Mouse (Mus musculus) forebrain, embryonic 14.5 days (tissue): ENCODE results near the gene Klhl6. TPM values are rescaled to one million over a fixed set of nuclear protein-coding genes. Genes with fewer than 3 reads are reported as not detected.

Experiments
- ATAC-seq: fragments of 200-750 bp; cut with Nextera tagmentation; 2 replicates; pipeline ENCODE4 v1.8.0; 2017; ENCODE audit warnings: mild to moderate bottlenecking, moderate library complexity
- DNase-seq: peaks from one replicate; pipeline ENCODE4 v3.0.0-alpha.2; 2015; ENCODE audit warnings: low spot score
- H3K27ac ChIP-seq: fragments of 300-500 bp; sonication (generic); 2 replicates; pipeline ENCODE4 v1.5.1; 2014; ENCODE audit warnings: low read depth, mild to moderate bottlenecking, control low read depth, low read length, moderate library complexity
- H3K27me3 ChIP-seq: fragments of 300-500 bp; sonication (generic); replicated peaks from 2 replicates; pipeline ENCODE4 v1.6.1; 2014; ENCODE audit warnings: low read length, control low read depth, mixed read lengths; ENCODE audit not compliant: control insufficient read depth, insufficient read depth
- H3K36me3 ChIP-seq: fragments of 300-500 bp; sonication (generic); 2 replicates; pipeline ENCODE4 v1.6.1; 2014; ENCODE audit warnings: low read length, control low read depth; ENCODE audit not compliant: control insufficient read depth, insufficient read depth
- H3K4me1 ChIP-seq: fragments of 300-500 bp; sonication (generic); 2 replicates; pipeline ENCODE4 v1.6.1; 2014; ENCODE audit warnings: antibody characterized with exemption, low read length, control low read depth; ENCODE audit not compliant: control insufficient read depth, insufficient read depth
- H3K4me2 ChIP-seq: fragments of 300-500 bp; sonication (generic); 2 replicates; pipeline ENCODE4 v1.6.1; 2014; ENCODE audit warnings: mild to moderate bottlenecking, control low read depth, low read length
- H3K4me3 ChIP-seq: fragments of 300-500 bp; sonication (generic); 2 replicates; pipeline ENCODE4 v1.5.1; 2014; ENCODE audit warnings: low read depth, low read length, control low read depth
- H3K9ac ChIP-seq: fragments of 300-500 bp; sonication (generic); 2 replicates; pipeline ENCODE4 v1.6.1; 2014; ENCODE audit warnings: mild to moderate bottlenecking, low read length, control low read depth, moderate library complexity
- H3K9me3 ChIP-seq: fragments of 300-500 bp; sonication (generic); replicated peaks from 2 replicates; pipeline ENCODE4 v1.6.1; 2016; ENCODE audit warnings: low read length, control low read depth, mixed read lengths; ENCODE audit not compliant: control insufficient read depth
- WGBS: fragments of 180-500 bp; shearing (Covaris S2); extraction: QIAGEN DNeasy Blood & Tissue Kit; methylation state at CpG from one replicate; pipeline ENCODE4 v1.1.7; 2014; 5-methylcytosine and 5-hydroxymethylcytosine counted together
- polyA plus RNA-seq: library from polyadenylated mRNA; unstranded; fragments of >200 nt; fragmentation: Nextera tagmentation; extraction: Ambion mirVana; gene quantifications from 2 replicates; pipeline ENCODE4 v1.2.1, GENCODE M21; 2014

The Klhl6 gene
- polyA plus RNA-seq, 1 experiment from 2014 or later = 3.7 TPM

DNA sequence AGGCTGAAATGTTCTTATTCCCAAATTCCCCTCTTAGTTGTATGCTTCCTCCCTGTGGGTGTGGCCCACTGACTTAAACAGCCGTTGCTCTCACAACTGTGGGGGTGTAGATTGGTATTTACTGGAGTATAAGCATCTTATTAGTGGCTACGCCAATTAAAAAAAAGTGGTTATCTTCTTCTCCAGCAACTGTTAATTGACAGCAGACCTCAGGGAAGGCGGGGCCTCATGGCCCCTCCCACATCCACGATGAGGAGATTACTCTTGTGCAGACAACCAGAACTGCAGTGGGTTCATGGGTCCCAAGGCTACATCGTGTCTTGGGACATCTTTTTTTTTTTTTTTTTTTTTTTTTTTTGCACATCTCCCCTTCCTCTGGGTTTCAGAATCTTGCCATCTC lies 5.6 kb downstream of the Klhl6 start:
- DNase-seq = no peak
- 62% methylated on average over 5 of the region's 5 CpGs for WGBS
- no peak for ATAC-seq

DNA sequence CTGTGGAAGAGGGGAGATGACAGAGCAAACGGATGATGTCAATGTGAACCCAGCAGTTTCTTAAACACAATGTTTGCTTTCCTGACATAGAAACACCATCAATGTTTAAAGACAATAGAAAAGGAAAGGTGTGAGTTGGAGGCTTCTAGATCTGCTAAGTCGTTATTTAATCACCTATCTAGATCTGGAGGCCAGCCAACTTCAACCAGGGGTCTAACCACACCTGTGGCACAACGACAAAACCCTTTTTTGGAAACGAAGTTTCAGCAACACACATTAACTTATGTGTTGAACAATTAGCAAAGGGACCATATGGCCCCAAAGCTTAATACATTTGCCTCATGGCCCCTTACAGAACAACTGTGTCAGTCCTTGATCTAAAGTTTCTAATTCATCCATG lies 6.0 kb downstream of the Klhl6 start:
- Histone ChIP-seq H3K36me3 (no peaks in the 10 kb centered on the region), H3K27me3 (no peaks in the 10 kb centered on the region), H3K27ac (no peak overlapping the region), H3K4me2 (no peak overlapping the region), H3K9me3 (no peaks in the 10 kb centered on the region), H3K4me3 (no peak overlapping the region), H3K4me1 (no peaks in the 10 kb centered on the region), H3K9ac (no peak overlapping the region)
- 70% methylated on average over 4 of the region's 4 CpGs for WGBS
- DNase-seq (no peak), ATAC-seq (no peak)

More for the DNA sequence above, 5.6 kb downstream of the Klhl6 start:
- H3K36me3 ChIP-seq = no peaks in the 10 kb centered on the region
- no peaks in the 10 kb centered on the region for H3K9me3 ChIP-seq
- no peak overlapping the region for H3K9ac ChIP-seq
- no peak overlapping the region for H3K4me2 ChIP-seq
- no peaks in the 10 kb centered on the region for H3K4me1 ChIP-seq
- H3K4me3 ChIP-seq = no peak overlapping the region
- H3K27ac ChIP-seq = no peak overlapping the region
- no peaks in the 10 kb centered on the region for H3K27me3 ChIP-seq

- H3K4me3 ChIP-seq = no peak overlapping the region
- no peak overlapping the region for H3K4me2 ChIP-seq
- ATAC-seq (no peak), DNase-seq (no peak)
- WGBS = 89% methylated on average over 4 of the region's 4 CpGs
- H3K27me3 ChIP-seq = no peaks in the 10 kb centered on the region
- no peak overlapping the region for H3K27ac ChIP-seq
- no peak overlapping the region for H3K9ac ChIP-seq
- no peaks in the 10 kb centered on the region for H3K9me3 ChIP-seq
- H3K36me3 ChIP-seq = no peaks in the 10 kb centered on the region
- H3K4me1 ChIP-seq = no peaks in the 10 kb centered on the region
Observed at GRCm38 (mm10) chr16:19975432-19975831, 7.4 kb downstream of the Klhl6 start.

GRCm38 (mm10) chr16:19973480-19973879 lies 9.4 kb downstream of the Klhl6 start:
- Histone ChIP-seq H3K4me2 (no peak overlapping the region), H3K4me1 (no peaks in the 10 kb centered on the region), H3K36me3 (no peaks in the 10 kb centered on the region), H3K27me3 (no peaks in the 10 kb centered on the region), H3K27ac (no peak overlapping the region), H3K9me3 (no peaks in the 10 kb centered on the region), H3K4me3 (no peak overlapping the region), H3K9ac (no peak overlapping the region)
- WGBS = 91% methylated on average over 1 of the region's 1 CpGs
- ATAC-seq (no peak), DNase-seq (no peak)

- H3K9me3 ChIP-seq = no peaks in the 10 kb centered on the region
- ATAC-seq = no peak
Observed at GRCm38 (mm10) chr16:19972736-19973350, 10.0 kb downstream of the Klhl6 start.

GRCm38 (mm10) chr16:19969506-19969905 lies 13.3 kb downstream of the Klhl6 start:
- H3K27me3 ChIP-seq = no peaks in the 10 kb centered on the region
- no peak for ATAC-seq
- WGBS = 90% methylated on average over 5 of the region's 5 CpGs
- no peaks in the 10 kb centered on the region for H3K9me3 ChIP-seq
- H3K9ac ChIP-seq = no peak overlapping the region
- no peaks in the 10 kb centered on the region for H3K4me1 ChIP-seq
- no peak overlapping the region for H3K4me3 ChIP-seq
- DNase-seq = no peak
- H3K27ac ChIP-seq = no peak overlapping the region
- H3K4me2 ChIP-seq = no peak overlapping the region
- no peaks in the 10 kb centered on the region for H3K36me3 ChIP-seq

More at GRCm38 (mm10) chr16:19972736-19973350, 10.0 kb downstream of the Klhl6 start:
- H3K4me1 ChIP-seq = no peaks in the 10 kb centered on the region
- no peak overlapping the region for H3K27ac ChIP-seq
- no peaks in the 10 kb centered on the region for H3K27me3 ChIP-seq
- H3K36me3 ChIP-seq = no peaks in the 10 kb centered on the region
- H3K4me2 ChIP-seq = no peak overlapping the region
- DNase-seq = no peak
- H3K4me3 ChIP-seq = no peak overlapping the region
- no peak overlapping the region for H3K9ac ChIP-seq

DNA sequence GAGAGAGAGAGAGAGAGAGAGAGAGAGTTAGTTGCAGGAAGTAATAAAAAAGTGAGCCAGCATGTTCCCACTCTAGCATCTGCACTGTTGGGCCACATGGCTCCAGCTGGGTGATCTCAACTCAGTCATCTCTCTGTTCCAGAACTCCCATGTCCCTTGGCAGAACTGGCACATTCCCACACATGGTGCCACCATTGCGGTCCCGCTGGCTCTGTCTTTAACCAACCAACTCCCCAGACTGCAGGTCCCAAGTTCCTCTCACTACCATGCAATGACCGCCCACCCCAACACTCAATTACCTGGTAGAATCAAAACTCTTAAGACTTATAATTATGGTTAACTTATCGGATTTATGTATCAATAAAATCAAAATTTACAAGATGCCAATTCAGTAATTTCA lies 14.2 kb downstream of the Klhl6 start:
- H3K9ac ChIP-seq = no peak overlapping the region
- ATAC-seq (no peak), DNase-seq (no peak)
- no peak overlapping the region for H3K4me2 ChIP-seq
- no peaks in the 10 kb centered on the region for H3K36me3 ChIP-seq
- H3K4me3 ChIP-seq = no peak overlapping the region
- WGBS = 90% methylated on average over 4 of the region's 4 CpGs
- no peak overlapping the region for H3K27ac ChIP-seq
- H3K27me3 ChIP-seq = no peaks in the 10 kb centered on the region
- H3K9me3 ChIP-seq = no peaks in the 10 kb centered on the region
- H3K4me1 ChIP-seq = no peaks in the 10 kb centered on the region

DNA sequence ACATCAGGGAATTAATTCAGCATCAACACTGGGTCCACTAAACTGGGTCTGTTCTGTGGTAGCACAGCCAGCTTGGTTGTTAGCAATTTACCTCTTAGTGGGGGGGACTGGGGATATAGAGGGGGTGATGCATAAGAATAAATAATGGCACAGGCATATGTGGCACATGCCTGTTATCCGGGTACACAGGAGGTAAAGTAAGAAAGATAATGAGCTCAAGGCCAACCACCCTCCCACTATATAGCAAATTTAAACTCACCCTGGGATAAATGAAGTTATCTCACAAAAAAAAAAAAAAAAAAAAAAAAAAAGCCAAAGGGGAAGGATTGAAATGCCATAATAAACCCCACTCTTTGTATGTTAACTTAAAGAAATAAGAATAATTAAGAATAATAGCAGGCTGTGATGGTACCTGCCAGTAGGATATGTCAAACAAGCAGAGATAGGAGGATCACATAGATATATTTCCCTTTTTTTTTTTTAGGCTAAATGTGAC lies 14.9 kb downstream of the Klhl6 start:
- H3K36me3 ChIP-seq = no peaks in the 10 kb centered on the region
- H3K9me3 ChIP-seq = no peaks in the 10 kb centered on the region
- H3K4me3 ChIP-seq = no peak overlapping the region
- no peak overlapping the region for H3K27ac ChIP-seq
- DNase-seq = no peak
- H3K4me1 ChIP-seq = no peaks in the 10 kb centered on the region
- H3K4me2 ChIP-seq = no peak overlapping the region
- ATAC-seq = no peak
- no peaks in the 10 kb centered on the region for H3K27me3 ChIP-seq
- no peak overlapping the region for H3K9ac ChIP-seq
- WGBS = 97% methylated on average over 1 of the region's 1 CpGs

DNA sequence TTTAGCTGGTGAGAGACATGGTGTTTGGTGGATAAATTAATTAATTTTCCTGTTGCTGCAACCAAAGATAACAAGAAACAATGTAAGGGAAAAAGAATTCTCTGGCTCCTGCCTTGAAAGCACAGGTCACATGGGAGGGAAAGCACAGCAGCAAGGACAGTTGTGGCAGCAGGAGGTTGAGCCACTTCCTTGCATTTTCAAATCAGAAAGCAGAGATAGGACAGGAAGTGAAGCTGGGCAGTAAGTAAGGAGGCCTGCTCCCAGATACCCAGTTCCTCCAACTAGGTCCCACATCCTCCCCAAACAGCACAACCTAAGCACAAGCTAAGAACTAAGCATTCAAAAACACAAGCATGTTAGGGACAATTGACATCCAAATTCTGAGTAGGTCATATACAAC lies 15.9 kb downstream of the Klhl6 start:
- ATAC-seq (no peak), DNase-seq (no peak)
- H3K4me2 ChIP-seq = no peak overlapping the region
- no peaks in the 10 kb centered on the region for H3K27me3 ChIP-seq
- H3K27ac ChIP-seq = no peak overlapping the region
- H3K4me1 ChIP-seq = no peaks in the 10 kb centered on the region
- H3K9me3 ChIP-seq = no peaks in the 10 kb centered on the region
- H3K9ac ChIP-seq = no peak overlapping the region
- H3K36me3 ChIP-seq = no peaks in the 10 kb centered on the region
- no peak overlapping the region for H3K4me3 ChIP-seq
